Mouse (Mus musculus): Measurements from ENCODE around the gene Mrps31.

The Mrps31 gene

DNA sequence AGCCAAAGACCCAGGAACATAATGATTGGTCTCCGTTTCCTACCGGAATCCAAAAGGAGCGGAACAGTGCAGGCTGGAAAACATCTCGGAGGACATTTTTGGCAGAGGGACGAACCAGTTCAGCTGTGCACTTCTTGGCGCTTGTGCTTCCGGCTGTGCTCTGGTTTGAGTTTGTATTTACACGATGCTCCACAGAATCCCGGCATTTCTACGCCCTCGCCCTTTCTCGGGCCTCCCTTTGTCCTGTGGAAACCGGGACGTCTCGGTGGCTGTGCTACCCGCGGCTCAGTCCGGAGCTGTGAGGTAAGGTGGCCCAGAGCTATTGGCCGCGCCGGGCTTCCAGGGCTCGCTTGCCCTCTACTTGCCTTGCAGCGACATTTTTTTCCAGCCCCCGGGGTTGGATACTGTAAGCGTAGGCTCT, at the start of gene Mrps31:
TSS of gene Mrps31 (plus strand) at position 80 of the 421 bp plus-strand sequence.
- DNase-seq (ENCODE audit: extremely low read depth, low read depth), result peak; percentile 90

DNA sequence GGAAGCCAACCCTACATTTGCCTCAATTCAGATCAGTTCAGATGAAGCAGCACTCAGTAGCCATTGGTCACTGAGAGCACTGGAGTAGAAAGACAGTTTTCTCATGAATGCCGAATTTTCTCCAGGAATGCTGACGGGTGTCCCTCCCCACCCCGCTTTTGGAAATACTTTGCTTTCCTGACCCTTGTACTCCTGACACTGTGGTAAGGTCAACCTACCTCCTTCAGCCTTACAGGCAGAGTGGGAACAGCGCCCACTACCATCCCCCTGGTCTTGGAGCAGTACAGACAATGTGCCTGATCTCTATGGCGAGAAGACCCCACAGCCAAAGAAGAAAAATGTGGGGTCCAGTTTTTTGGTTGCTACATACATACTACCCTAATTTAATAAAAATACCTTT, 34.9 kb upstream of the Mrps31 start:
- no peak for DNase-seq (ENCODE audit: extremely low read depth, low read depth)

- DNase-seq (ENCODE audit: extremely low read depth, low read depth), result no peak
These were observed 34.3 kb upstream of the Mrps31 start for GRCm38 (mm10) chr8:22376903-22377302.

- no peak for DNase-seq (ENCODE audit: extremely low read depth, low read depth)
These were observed 30.2 kb upstream of the Mrps31 start for GRCm38 (mm10) chr8:22380934-22381333.

DNA sequence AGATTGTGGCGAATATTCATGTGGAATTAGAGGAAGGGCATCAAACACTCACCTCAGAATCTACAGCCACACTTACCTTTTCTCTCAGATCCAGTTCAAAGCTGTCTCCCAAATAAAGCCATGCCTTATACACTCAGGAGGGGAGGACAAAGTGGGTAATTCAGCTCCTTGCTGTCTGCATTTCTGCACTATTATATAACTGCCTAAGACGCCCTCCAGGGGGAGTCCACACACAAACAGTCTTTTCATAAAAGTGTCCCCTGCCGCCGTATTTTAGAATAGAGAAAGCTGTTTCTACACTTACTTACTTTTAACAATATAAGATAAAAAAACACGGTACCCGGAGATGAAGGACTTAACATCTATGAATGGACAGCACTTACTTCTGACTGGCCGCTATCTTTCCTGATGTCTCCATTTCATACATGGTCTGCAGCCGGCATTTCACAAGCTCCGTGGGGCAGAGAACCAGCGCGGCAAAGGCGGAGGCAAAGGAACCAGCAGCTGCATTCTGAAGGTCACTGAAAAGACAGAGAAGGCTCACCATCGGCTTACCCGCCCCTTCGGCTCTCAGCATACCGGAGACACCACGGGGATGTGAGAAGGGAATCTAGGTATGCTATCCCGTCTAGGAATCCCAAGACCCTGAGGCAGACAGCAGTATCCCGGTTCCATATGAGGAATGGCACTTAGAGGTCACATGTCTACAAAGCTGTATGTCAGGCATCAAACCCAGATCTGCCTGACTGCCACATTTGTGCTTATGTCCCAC, 28.2 kb upstream of the Mrps31 start:
- DNase-seq (ENCODE audit: extremely low read depth, low read depth), result no peak

DNA sequence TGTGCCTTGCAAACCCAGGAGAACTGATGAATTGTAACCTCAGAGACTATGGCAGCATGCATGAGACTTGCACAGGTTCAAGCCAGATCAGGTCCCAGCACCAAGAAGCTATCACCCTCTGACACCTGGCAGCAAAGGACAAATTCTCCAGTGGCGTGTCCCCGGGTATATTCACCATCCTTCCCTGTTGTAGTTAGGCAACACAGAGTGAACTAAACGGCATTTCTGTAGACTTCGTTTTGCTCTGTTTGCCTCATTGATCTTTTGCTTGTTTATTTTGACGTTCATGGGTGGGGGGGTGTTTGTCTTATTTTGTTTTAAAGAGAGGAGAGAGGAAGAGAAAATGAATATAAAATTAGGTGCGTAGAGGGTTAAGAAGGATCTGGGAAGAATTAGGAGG, 26.0 kb upstream of the Mrps31 start:
- DNase-seq (ENCODE audit: extremely low read depth, low read depth), result no peak

DNA sequence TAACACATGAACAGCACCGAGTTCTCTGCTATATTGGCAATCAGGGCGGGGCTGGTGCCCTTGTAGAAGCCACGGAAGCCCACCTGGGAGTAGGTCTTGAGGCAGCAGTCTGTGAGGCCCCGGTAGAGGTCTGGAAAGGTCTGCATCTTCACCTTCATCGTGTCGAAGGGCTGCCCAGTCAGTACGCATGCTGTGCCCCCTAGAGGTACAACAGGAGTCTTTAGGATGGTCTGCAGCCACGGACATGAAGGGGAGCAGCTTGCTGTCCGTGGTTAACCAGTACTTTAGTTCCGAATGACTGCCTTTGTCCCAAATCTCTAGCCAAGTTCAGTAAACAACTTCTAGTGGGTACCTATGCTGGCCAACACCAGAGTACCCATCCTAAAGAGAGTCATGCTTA, 21.3 kb upstream of the Mrps31 start:
- no peak for DNase-seq (ENCODE audit: extremely low read depth, low read depth)

DNA sequence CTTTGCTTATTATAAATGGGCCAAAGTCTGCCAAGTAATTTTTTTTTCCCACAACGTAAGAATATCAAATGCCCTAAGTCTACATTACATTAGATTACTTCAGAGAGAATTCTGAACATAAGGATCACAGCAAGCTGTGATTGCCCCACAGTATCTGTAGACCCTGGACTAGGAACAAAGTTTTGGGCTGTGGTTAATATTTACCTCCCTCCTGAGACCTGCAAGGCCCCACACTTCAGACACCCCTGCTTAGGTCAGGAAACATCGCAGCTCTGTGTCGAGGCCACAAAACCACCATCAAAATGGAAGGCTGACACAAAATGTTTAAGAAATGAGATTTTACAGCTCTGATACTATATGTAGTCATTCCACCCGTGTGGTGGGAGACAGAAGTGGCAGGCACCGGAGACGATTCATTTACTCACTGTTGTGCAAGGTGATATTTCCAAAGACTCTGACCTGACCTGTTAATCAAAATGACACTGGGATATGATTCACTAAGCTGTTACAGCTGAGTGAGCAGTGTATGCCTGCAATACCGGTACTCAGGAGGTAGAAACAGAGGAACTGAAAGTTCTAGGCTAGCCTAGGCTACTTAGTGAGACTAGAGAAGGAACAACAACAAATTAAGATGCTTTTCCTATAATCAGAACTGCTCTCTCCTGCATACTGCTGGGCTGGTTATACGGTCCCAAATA, 20.2 kb upstream of the Mrps31 start:
- no peak for DNase-seq (ENCODE audit: extremely low read depth, low read depth)

- no peak for DNase-seq (ENCODE audit: extremely low read depth, low read depth)
These were observed 16.7 kb upstream of the Mrps31 start for GRCm38 (mm10) chr8:22394471-22394870.

DNA sequence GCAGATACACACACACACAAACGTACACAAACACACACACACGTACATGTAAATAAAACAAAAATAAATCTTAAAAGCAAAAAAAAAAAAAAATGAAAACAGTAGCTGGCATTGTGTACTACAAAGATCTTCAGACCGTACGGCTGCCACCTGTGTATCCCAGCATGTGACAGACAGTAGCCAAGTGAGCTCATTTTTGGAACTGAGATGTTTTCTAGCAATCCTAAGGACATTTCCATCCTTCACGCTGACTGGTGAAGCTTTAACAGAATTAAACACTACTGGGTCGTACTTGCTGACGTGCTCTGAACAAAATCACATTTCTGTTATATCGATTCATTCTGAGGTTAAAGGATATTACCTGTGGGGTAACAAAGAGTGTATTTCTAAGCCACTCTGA, 15.9 kb upstream of the Mrps31 start:
- DNase-seq (ENCODE audit: extremely low read depth, low read depth), result no peak

GRCm38 (mm10) chr8:22397811-22398141, 13.4 kb upstream of the Mrps31 start:
- DNase-seq (ENCODE audit: extremely low read depth, low read depth), result no peak

GRCm38 (mm10) chr8:22398142-22398951, 12.8 kb upstream of the Mrps31 start, which contains the start of gene Slc25a15:
Gene Slc25a15 (minus strand): TSS chr8:22398597.
- DNase-seq (ENCODE audit: extremely low read depth, low read depth), result peak; percentile 53

- DNase-seq (ENCODE audit: extremely low read depth, low read depth), result no peak
These were observed 11.8 kb upstream of the Mrps31 start for GRCm38 (mm10) chr8:22399285-22399880.

GRCm38 (mm10) chr8:22400593-22400992, 10.6 kb upstream of the Mrps31 start:
- DNase-seq (ENCODE audit: extremely low read depth, low read depth), result no peak

DNA sequence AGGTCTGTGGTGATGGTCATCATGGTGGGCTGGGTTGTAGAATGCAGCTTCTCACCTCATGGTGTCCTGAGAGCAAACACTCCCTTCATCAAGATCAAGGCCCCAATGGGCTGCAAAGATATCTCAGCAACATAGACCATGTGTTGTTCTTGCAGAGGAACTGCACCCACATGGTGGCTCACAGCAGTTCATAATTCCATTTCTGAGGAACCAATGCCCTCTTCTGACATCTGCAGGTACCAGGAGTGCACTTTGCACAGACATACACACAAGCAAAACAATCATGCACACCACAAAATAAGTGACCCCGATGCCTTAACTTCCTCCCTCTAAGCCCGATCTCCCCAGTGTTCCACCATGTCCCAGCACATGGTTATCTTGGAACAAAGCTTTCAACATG, 7.9 kb upstream of the Mrps31 start:
- DNase-seq (ENCODE audit: extremely low read depth, low read depth), result no peak

DNA sequence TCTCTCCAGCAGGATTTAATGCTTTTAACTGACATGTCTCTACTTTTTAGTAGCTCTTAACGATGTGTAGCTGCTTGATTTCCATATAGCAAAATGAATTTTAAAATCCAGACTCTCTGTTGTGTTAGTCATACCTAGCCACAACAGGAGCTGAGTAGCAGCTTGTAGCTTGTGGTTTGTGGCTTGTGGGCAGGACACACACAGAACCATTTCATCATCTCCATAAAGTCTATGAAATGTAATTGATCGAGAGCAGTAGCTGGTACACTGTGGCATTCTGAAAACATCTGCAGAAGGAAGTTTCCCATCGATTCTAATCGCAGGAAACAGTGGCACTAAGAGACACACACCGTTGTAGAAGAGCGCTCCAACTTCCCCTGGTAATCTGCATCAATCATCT, 5.4 kb upstream of the Mrps31 start:
- DNase-seq (ENCODE audit: extremely low read depth, low read depth), result no peak

- DNase-seq (ENCODE audit: extremely low read depth, low read depth), result no peak
These were observed 376 bp upstream of the Mrps31 start for GRCm38 (mm10) chr8:22410688-22411281.

GRCm38 (mm10) chr8:22411971-22412370, 810 bp downstream of the Mrps31 start:
- DNase-seq (ENCODE audit: extremely low read depth, low read depth), result no peak

All from MEL-GATA-1-ER (cell line).